Mouse (Mus musculus) mesoderm, embryonic 11.5 days (tissue): Measurements from ENCODE around the gene Gm49450.

Experiments
- DNase-seq: peaks from one replicate; pipeline ENCODE4 v3.0.0-alpha.2; 2012; ENCODE audit warnings: low read depth, low spot score

Gm49450 gene

DNA sequence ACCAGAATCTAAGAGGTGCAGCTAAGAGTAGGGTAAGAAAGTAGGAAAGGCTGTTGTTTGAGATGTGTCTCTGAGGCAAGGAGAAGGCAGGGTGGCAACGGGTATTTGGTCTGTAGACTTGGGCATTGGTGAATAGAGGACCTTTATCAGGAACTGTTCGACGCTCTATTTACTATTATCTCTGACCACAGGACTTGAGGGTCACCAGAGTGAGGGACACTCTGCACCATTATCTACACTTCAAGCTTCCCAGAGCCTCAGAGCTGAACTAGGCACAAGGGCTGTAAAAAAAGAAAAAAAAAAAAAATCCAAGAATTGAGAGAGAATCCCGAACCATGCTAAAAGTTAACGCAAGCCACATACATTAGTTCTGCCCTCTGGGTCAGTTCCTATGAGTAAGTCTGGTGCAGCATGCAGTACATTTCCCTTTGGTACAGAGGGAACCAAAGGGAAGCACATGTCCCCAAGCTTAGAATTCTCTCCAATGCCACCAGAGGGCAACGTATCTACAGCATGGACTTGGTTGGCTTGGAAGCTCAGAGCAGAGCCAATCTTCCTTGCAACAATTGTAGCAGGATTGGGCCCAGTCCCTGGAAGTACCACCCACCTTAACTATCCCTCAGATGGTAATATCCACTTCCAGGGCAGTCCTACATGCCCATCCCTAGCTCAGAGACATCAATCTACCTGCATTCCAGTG lies 61.3 kb downstream of the Gm49450 start:
- DNase-seq, result peak; percentile 78

DNA sequence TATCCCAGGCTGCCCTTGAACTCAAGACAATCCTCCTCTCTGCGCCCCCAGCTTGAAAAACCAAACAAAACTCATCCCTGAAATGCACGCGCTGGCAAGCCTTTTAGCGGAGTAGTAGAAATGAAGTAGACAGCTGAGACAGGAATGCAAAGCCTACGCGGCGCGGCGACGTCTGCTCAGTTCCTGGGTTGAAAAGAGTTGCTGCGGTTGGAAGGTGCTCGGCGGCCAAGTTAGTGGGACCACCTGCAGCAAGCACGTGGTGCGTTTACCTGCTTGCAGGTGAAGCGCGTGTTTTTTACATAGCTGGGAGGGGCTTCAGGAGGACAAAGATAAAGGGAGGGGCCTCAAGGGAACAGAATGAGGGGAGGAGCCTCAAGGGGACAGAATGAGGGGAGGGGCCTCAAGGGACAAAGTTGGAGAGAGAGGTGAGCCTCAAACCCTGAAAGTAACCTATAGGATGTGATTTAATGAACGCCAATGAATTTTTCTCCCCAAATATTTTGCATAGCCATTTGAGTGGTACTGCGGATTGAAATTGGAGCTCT lies 62.1 kb downstream of the Gm49450 start:
- DNase-seq, result no peak

DNA sequence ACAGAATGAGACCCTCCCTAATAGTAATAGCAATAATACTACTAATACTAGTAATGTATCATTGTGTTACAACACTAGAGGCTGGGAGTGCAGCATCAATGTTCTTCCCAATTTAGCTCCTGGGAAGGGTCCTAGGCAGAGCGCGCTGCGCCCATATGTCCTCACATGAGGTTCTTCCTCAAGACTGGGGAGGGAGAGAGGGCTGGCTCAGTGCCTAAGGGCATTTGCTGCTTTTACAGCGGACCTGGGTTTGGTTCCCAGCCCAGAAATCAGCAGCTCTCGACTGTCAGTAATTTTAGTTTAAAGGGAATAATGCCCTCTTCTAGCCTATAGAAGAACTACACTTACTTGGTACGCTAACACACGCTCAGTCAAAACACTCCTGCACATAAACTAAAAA lies 65.8 kb downstream of the Gm49450 start:
- DNase-seq, result no peak

DNA sequence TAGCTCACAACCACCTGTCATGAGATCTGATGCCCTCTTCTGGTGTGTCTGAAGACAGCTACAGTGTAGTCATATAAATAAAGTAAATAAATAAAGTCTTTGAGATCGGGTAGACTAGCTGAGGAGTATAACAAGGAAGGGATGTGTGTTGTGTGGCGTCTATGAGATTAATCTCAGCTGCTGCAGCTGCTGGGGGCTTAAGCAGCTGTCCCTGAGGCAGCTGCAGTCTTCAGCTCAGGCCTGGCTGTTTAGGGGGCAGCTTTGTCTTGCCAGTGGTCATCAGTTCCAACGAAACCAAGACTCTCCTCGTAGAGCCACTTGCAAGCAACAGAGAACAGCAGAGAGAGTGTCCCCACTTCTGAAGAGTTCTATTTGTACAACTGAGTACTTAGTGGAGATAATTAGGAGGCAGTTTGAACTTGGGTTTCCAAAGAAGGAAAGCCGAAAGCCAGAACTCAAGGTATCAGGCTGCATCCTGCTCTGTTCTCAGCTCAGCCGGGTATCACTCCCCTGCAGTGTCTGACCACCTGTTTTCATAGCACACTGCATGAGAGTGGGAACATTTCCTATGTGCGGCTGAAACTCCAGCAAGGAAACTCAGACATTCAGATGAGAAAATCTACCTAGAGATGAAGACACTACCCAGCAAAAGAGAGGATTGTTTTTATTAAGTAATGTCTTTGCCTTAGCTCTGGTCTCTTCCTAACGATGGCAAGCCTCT lies 66.5 kb downstream of the Gm49450 start:
- no peak for DNase-seq

DNA sequence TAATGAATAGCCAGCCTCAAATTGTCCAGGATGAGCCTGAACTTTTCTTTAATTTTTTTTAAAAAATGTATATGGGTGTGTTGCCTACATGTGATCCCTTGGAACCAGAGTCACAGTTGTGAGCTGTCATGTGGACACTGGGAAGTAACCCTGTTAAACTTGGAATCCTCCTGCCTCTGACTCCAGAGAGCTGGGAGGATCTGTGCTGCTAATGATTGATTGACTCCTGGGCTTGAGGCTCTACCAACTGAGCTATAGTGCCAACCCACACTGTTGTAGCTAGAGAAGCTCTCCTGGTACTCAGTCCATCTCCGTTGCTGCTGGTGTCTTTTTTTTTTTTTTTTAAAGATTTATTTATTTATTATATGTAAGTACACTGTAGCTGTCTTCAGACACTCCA lies 69.2 kb downstream of the Gm49450 start:
- DNase-seq, result no peak

DNA sequence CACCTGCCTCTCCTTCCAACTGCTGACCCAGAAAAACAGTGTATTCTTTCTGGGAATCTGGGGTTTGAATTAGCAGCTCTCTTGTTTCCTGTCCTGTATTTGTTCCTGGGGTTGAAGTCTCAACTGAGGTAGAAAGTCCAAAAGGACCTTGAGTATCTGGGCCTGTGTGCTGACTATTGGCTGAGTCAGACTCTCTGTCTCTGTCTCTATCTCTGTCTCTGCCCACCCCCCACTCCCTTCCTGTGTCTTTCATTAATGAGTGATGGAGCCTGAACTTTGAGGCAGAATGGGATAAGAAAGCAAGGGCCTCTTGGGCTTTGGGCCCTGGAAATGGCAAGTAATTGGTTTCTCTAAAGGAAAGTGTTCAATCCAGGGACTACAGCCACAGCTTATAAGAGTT lies 69.7 kb downstream of the Gm49450 start:
- DNase-seq, result no peak
